Mouse (Mus musculus): ENCODE data around the gene Cfap46.

DNA sequence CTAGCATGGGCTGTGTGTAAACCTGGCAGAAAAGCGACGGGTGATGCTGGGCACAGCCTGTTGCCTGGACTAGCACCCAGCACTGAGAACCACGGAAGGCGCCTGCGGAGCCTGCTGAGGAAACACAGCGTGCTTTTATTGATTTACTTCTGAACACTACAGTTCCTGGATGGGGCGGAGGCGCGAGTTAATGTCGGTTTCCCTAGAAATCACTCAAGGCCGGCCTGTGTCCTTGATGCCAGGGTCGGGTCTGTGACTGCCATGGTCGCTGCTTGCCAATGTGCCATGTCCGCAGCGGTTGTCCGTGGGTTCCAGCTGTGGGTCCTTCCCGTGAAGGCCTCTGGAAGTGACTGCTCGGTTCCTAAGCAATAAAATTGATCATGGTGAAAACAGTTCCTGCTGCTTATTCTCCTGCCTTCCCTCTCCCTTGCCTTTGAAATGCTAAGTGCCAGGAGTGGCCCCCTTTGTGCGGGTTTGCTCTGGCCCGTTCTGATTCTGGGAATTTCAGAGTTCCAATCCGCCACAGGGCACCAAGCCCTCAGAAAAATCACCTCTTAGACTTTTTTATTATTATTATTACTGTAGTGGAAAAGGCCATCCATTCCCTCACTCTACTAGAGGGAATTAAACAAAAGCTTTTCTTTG lies 104.2 kb downstream of the Cfap46 start:
- TF ChIP-seq POLR2A (IDR thresholded peaks at IDR 0.05; ENCODE audit: borderline replicate concordance, extremely low read depth, insufficient read depth, insufficient read length, poor library complexity, severe bottlenecking), result no peak
- TF ChIP-seq CTCF (IDR thresholded peaks at IDR 0.05; ENCODE audit: borderline replicate concordance, extremely low read depth, insufficient read depth, insufficient read length), result no peak
